Mouse (Mus musculus) layer of hippocampus, adult 2 months (tissue): ENCODE measurements around the gene Ahdc1. TPM values are rescaled to one million over a fixed set of nuclear protein-coding genes. Genes with fewer than 3 reads are reported as not detected.

Experiments used
- DNase-seq, 2 experiments: peaks; one replicate each; pipeline ENCODE4 v3.0.0; 2022; ENCODE audit warnings: low spot score in 2 of 2
- H3K27ac ChIP-seq: fragments of 200-600 bp; 2 replicates; pipeline ENCODE4 v1.8.1; 2022
- H3K4me3 ChIP-seq: fragments of 200-600 bp; 2 replicates; pipeline ENCODE4 v1.8.1; 2022; ENCODE audit warnings: mild to moderate bottlenecking
- CTCF ChIP-seq: fragments of 200-600 bp; conservative IDR thresholded peaks from 2 replicates; pipeline ENCODE4 v1.8.1; 2022; ENCODE audit warnings: antibody characterized with exemption, mild to moderate bottlenecking, moderate library complexity
- total RNA-seq, 2 experiments: library from RNA; stranded (reverse); gene quantifications; 2 replicates each; pipeline ENCODE4 v1.2.3; 2021

Ahdc1 gene
- total RNA-seq, 2 experiments from 2014 or later: 108 to 113 TPM

DNA sequence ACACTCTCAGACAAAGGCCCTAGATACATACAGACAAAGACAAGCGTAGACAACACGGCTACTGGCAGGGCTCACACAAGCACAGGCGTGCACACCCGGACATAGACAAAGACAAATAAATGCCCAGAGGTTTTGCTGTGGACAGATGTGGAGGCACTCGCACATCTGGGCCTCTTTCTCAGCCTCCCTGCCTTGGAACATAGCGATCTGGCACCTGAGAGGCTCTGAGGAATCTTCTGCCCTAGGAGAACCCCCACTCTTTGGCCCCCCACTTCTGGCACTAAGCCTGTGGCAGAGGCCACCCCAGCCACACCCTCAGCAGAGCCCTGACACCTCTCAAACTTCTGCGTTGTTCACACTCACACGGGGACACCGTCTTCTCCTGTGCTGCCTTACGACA, 15.2 kb downstream of the Ahdc1 start:
- TF ChIP-seq CTCF: no peak
- Histone ChIP-seq H3K4me3 (no peak overlapping the region), H3K27ac (peak overlapping the region; percentile 69)
- DNase-seq: no peak

DNA sequence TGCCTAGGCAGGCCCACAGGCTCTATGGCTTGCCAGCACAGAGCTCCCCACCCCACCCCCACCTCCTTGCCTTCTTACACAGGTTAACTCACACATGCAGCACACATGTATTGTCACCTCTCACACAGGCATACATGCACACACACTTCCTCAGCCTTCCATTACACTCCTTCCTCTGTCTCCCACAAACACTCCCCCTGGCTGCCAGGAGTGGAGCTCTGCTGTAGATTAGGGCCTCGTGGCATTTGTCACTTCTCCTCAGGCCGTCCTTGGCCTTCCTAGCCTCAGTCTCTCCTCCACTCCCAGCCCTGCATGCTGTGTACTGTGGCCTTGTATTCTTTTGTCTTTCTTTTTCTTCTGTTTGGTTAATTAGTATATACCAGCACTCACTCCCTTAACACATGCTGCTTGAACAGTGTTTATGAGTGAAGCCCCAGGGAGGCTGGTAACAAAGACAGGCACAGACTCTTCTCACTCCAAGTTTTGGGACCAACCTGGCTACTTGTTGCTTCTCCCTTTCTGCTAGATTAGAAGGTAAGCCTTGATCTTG, 15.8 kb downstream of the Ahdc1 start:
- 0 out of 2 replicates have a peak overlapping the region, but pooled peaks have one; percentile 2 for H3K27ac ChIP-seq
- peak; percentile 65 for TF ChIP-seq CTCF

GRCm38 (mm10) chr4:133027721-133028120, 16.7 kb downstream of the Ahdc1 start:
- no peak for DNase-seq
- no peak for TF ChIP-seq CTCF
- no peak overlapping the region for H3K27ac ChIP-seq
- no peak overlapping the region for H3K4me3 ChIP-seq

More for the DNA sequence above, 15.8 kb downstream of the Ahdc1 start:
- no peak overlapping the region for H3K4me3 ChIP-seq
- no peak for DNase-seq

DNA sequence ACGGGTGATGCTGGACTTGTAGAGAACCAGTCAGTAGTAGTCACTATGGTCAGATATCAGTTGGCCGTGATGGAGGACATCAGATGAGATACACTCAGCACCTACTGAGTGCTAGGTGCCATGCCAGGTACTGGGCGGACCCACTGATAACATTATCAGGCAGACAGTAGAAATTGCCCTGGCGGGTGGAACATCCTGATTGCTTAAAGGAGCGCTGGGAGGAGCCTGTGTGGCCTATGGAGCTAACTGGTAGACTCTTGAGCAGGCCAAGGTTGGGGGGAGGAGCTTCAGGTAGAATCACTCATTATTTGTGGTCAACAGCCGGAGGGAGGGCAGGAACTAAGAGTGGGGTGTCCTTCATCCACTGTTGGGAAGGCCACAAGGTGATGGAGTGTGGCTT, 17.1 kb downstream of the Ahdc1 start:
- H3K4me3 ChIP-seq: no peak overlapping the region
- TF ChIP-seq CTCF: no peak
- H3K27ac ChIP-seq: 0 out of 2 replicates have a peak overlapping the region, but pooled peaks have one; percentile 14
- DNase-seq: no peak

DNA sequence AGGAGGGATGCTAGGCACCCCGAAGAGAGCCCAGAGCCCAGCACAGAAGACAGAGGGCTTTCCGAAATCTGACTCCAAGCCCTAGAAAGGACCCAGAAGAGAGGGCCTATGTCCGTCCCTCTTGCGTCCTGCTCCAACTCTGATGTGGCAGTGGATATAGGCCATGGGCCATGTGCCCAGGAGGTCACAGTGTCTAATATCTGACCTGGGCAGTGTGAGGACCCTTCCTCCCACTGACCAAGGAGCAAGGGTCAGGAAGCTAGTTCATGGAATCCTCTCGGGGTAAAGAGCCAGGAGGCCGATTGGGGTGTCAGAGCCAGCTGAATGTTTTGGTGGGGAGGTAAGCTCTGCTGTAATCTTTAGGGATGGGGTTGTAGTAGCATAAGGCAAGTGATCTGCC, 17.8 kb downstream of the Ahdc1 start:
- Histone ChIP-seq H3K4me3 (no peak overlapping the region), H3K27ac (0 out of 2 replicates have a peak overlapping the region, but pooled peaks have one; percentile 14)
- TF ChIP-seq CTCF: no peak
- no peak for DNase-seq

DNA sequence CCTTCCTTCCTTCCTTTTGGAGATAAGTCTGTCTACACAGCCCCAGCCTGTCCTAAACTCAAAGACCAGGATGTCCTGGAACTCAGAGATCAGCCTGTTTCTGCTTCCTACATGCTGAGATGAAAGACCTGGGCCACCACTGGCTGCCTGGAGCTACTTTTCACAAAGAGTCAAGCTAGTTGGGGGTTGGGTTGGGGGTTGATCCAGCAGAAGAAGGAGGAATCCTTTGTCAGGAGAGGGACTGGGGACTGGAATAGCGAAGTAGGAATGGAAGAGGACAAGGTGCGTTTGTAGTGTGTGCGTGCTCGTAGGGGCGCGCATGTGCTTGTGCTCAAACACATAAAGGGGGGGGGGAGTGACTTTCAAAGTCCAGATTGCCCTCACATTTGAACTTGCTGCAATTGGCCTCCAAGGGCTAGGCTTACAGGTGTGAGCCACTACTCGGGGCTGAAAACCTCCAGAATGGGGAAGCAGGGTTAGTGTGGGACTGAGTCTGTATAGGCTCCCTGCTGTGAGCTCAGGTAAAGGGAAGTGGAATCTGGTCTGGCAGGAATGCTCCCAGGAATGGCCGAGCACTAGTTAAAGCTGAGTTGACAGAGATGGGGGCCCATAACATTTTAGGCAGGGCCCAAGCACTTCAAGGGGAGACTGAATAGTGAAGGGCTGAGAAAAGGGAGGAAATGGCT, 21.5 kb downstream of the Ahdc1 start:
- no peak overlapping the region for H3K27ac ChIP-seq
- no peak for TF ChIP-seq CTCF
- no peak for DNase-seq

GRCm38 (mm10) chr4:133034478-133034877, 23.4 kb downstream of the Ahdc1 start:
- DNase-seq: no peak
- no peak for TF ChIP-seq CTCF
- Histone ChIP-seq H3K4me3 (no peak overlapping the region), H3K27ac (peak overlapping the region; percentile 25; the same call in 1 of the 2 replicates)

More for the DNA sequence above, 21.5 kb downstream of the Ahdc1 start:
- H3K4me3 ChIP-seq: no peak overlapping the region

GRCm38 (mm10) chr4:133035446-133035845, 24.4 kb downstream of the Ahdc1 start:
- DNase-seq: no peak
- H3K27ac ChIP-seq: peak overlapping the region; percentile 36; the same call in 1 of the 2 replicates
- TF ChIP-seq CTCF: no peak
- no peak overlapping the region for H3K4me3 ChIP-seq

GRCm38 (mm10) chr4:133035946-133036345, 24.9 kb downstream of the Ahdc1 start:
- no peak for DNase-seq
- Histone ChIP-seq H3K27ac (0 out of 2 replicates have a peak overlapping the region, but pooled peaks have one; percentile 36), H3K4me3 (no peak overlapping the region)
- TF ChIP-seq CTCF: no peak

- no peak for TF ChIP-seq CTCF
- no peak overlapping the region for H3K27ac ChIP-seq
- no peak overlapping the region for H3K4me3 ChIP-seq
- no peak for DNase-seq
Observed at GRCm38 (mm10) chr4:133037293-133037692, 26.2 kb downstream of the Ahdc1 start.

DNA sequence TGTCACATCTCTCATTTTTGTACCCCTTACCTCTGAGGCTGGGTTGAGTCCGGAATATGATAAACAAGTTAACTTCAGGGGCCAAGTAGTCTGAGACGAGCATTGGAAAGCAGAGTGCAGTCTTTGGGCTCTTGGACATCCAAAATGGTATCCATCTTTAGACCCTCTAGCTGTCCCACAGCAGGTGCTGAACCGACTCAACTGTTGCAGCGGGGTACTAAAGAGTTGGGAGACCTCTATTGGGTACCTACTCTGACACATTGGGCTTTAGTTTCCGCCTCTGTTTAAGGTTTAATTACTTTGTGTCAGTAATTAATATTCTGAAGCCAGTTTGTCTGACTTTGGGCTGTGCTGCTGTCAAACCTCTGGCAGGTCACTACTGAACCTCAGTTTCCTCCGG, 26.7 kb downstream of the Ahdc1 start:
- DNase-seq: no peak
- H3K4me3 ChIP-seq: peak overlapping the region; percentile 64
- no peak overlapping the region for H3K27ac ChIP-seq
- TF ChIP-seq CTCF: no peak

DNA sequence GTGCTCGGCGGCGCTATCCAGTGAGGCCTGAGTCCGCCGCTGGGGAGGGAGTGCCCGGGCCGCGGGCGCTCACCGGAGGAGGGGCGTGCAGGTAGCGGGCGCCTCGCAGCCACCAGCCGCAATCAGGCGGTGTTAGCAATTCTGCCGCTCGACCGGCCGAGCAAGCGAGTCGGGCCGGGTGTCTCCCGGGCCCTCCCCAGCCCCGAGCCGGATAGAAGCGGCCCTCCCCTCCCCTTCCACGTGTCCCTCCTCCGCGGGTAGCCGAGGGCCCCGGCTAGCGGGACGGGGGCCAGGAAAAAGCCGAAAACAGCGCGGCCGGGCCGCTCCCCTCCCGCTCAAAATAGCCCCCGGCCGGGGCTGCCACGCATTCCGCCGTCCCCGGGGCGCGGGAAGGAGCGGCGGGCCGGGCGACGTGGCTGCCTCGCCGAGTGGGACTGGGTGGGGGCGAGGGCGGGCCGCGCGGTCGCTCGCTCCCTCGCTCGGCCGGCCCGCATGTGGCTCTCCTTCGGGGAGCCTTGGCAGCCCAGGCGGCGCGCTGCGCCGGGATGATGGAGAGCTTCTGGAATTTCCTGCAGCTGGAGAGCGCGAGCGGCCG, 27.6 kb downstream of the Ahdc1 start:
- no peak for DNase-seq
- TF ChIP-seq CTCF: no peak; the same call in 1 of the 2 replicates
- H3K27ac ChIP-seq: peak overlapping the region; percentile 84
- peak overlapping the region; percentile 64 for H3K4me3 ChIP-seq

DNA sequence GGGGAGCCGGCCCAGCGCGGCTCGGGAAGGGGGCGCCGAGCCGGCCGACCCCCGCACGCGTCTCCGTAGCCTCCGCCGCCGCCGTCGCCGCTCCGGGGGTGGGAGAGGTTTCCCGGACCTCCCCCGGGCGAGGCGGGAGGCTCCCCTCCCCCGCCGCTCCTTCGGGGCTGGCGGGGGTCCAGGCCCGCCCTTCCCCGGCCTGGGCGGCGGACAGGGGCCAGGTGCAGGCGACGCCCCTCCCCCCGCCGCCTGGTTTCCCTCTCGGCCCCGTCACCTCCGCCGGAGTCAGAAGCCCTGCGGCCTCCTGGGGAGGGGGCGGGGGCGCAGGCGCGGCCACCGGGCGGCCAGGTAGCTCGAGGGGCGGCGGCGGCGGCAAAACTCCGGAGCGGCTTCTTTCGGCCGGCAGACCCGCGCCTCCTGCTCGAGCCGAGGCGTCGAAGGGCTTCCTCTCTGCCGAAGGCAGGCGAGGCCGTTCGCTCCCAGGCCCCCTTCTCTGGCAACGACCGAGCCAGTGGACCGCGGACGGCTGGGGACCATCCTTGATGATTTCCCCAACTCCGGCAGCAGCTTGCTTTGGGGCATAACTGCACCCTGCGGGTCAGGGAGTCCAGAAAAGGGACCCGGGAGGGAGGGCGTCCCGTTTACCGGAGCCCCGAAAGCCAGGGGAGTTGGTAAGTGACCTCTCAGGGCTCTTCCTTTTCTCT, 28.2 kb downstream of the Ahdc1 start:
- TF ChIP-seq CTCF: no peak
- H3K27ac ChIP-seq: peak overlapping the region; percentile 84
- peak overlapping the region; percentile 64 for H3K4me3 ChIP-seq
- no peak for DNase-seq
